Mouse (Mus musculus) erythroblast, embryonic 14.5 days (primary cell): ENCODE data around the gene Gm10722.
"Not testable (repeated sequence)": the region's sequence is repeated elsewhere in the genome, so short reads cannot be mapped to it uniquely, and the experiment has no call there.

Experiments
- GATA1 ChIP-seq: IDR thresholded peaks from 2 replicates; pipeline ENCODE4 v1.6.1; 2012; ENCODE audit warnings: low read length, inconsistent platforms, mixed read lengths
- TAL1 ChIP-seq: IDR thresholded peaks from 3 replicates; pipeline ENCODE4 v1.6.1; 2012; ENCODE audit warnings: low read length, inconsistent platforms, mixed read lengths

DNA sequence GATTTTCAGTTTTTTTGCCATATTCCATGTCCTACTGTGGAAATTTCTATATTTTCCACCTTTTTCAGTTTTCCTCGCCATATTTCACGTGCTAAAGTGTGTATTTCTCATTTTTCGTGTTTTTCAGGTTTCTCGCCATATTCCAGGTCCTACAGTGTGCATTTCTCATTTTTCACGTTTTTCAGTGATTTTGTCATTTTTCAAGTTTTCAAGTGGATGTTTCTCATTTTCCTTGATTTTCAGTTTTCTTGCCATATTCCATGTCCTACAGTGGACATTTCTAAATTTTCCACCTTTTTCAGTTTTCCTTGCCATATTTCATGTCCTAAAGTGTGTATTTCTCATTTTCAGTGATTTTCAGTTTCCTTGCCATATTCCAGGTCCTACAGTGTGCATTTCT lies 25.4 kb downstream of the Gm10722 start:
- TF ChIP-seq GATA1, TAL1: not testable (repeated sequence)
